Mouse (Mus musculus) left cerebral cortex, adult 18-20 months (tissue): Measurements from ENCODE around the gene Eif4a2. TPM values are rescaled to one million over a fixed set of nuclear protein-coding genes. Genes with fewer than 3 reads are reported as not detected.

Experiments
- DNase-seq, 2 experiments: peaks; one replicate each; pipeline ENCODE4 v3.0.0; 2021 to 2022; ENCODE audit warnings: low spot score in 2 of 2, mixed read lengths in 1 of 2
- microRNA-seq, 2 experiments: library from miRNA; unstranded; fragments of <30 nt; microRNA quantifications; one replicate each; pipeline ENCODE4 v1.2.0; 2021
- total RNA-seq, 2 experiments: library from RNA; stranded (reverse); gene quantifications; 2 replicates each; pipeline ENCODE4 v1.2.3; 2021

Gene Eif4a2
- total RNA-seq, 2 experiments from 2014 or later: 894 to 957 TPM

DNA sequence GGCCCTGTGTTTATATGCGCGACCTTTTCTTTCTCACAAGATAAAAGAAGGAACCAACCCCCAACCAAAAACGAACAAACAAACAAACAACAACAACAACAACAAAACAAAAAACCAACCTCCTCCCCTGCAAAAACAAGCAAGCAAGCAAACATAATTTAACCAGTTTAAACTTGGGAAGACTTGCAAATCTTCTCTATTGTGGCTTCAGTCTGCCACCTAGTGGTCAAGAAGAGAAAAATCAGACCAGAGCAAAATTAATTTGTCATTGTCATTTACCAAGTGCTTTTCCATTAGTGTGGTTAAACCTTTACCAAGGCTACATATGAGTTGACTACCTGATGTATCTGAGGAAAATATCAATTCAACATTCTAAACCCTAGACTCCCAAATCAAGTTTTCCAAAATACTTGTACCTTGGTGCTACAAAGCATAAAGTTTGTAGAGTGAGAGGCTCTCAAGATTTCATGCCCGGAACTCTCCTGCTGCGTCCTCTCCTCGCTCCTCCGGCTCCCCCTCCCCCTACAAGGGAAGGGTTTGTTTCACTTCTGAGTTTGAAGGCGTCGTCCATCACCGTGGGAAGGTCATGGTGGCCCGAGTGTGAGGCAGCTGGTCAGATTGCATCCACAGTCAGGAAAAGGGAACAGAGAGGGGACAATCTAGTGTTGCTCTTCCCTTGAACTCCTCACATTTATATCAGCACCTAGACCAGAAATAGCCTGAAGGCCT is 28.3 kb downstream of the Eif4a2 start:
- no peak for DNase-seq

DNA sequence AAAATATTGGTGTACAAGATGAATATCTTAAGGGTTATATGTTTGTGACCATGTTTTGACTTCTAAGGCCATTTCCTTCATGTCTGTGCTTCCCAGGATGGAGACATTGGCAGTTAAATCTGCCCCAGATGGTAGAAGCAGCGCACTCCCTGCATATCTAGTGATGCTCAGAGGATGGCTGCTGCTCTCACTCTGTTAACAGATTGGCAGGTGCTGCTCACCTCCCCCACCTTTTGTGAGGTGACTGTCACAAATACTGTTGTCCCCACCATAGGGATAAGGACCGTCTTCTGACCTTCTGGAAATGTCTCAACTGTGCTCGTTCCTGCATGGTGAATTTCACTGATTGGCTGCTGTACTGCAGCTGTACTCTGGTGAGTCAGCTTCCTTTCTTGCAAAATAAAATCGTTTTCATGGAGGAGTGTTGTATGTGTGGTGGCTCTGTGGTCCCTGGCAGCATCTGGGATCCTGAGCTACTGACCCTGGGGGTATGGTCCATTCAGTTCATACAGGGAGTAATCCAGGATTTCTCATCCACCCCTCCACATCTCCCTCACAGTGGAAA is 29.2 kb downstream of the Eif4a2 start:
- DNase-seq: no peak

DNA sequence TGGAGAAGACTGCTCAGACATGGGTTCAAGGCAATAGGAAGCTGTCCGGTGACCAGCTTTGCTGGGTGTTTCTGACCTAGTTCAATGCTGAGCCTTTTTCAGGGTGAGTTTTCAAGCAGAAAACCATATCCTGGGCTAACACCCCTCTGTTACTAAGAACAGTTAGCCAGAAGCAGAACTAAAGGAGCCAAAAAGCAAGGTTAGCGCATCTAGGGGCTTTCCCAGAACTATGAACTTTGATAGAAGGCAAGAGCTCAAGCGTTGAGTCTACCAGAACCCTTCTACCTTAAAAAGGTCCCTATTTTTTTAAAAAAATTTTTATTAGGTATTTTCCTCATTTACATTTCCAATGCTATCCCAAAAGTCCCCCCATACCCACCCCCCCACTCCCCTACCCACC is 33.7 kb downstream of the Eif4a2 start:
- no peak for DNase-seq

DNA sequence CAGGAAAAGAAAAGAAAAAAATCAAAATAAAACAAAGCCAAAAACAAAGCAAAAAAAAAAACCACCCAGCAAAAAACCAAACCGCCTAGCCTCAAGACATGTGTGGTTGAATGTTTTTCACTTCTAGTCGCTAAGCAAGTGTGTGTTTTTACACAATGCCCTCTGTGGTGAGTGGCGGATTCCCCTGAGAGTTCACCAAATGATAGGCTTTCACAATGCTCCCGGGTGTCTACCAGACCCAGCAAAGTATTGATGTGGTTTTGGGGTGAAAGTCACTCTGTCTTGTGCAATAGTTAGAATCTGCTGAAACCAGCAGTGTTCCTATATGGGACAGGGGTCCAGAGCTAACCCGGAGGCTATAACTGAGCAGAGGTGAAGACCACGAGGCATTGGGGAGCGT is 37.1 kb downstream of the Eif4a2 start:
- DNase-seq: no peak

- DNase-seq: no peak
Measured at GRCm38 (mm10) chr16:23145211-23145610, 38.0 kb downstream of the Eif4a2 start.

DNA sequence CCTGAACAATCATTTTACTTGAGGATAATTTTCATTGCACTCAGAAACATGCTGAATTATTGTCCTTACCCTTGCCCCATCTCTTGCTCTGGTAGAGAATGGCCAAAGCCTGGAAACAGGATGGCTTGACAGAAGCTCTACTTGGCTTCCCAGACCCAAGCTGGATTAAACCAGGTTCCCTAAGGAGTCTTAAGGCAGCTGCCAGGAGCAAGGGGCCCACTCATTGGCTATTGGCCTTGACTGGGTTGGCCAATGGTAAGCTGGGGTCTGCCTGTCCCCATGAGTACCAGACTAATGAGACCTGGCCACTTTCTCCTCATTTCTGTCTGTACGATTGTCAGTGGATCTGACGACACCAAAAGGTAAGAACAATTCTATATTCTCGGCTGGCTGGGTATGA is 39.0 kb downstream of the Eif4a2 start, which contains the start of gene Adipoq:
TSS of gene Adipoq (plus strand) at position 257 of the 400 bp plus-strand sequence.
- no peak for DNase-seq

DNA sequence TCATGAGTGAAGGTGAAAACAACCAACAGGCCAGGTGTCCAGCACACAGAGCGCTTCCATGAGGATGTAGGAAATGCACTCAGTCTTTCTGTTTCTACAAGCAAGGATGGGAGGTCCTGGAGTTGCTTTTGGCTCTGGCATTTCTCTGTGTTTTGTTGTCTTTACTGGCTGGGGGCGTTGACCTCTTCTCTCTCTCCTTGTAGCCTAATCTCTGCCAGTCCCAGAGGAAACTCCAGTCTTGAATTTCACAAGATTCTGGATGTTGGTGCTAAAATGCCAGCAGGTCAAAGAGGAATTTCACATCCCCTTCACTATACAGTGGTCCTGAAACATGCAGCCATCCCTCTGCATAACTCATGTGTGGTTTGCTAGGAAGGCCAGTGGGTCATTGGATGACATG is 41.7 kb downstream of the Eif4a2 start:
- no peak for DNase-seq

DNA sequence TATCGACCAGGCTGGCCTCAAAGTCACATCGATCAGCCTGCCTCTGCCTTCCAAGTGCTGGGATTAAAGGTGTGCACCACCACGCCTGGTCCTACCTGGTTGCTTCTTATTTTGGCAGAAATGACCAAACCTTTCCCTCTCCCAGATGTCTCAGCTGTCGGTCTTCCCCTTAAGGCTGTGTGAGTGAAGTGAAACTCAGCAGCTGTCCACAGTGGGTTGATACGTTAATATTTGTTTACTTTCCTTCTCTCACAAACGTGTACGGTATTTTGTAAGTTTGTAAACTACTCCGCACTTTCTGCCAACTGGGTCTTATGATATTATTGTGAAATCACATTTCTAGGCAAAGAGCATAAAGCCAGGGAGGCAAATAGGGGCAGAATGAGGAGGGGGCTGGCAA is 42.2 kb downstream of the Eif4a2 start:
- DNase-seq: no peak

DNA sequence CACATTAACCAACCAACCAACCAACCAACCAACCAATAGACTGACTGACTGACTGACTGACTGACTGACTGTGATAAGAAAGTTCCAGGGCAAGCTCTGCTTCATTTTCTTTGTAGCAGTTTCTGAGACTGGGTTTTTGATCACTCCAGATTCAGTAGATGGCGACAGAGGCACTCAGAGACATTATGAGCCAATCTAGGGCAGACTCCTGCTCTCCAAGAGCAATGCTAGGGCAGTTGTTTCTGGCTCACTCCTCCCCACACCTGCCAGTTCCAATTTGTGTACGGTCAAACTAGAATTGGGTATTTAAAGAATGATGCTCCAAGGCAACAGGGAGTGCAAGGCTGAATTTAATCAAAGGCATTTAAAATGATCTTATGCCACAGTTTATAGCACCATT is 44.2 kb downstream of the Eif4a2 start:
- DNase-seq: peak; percentile 22 to 25

DNA sequence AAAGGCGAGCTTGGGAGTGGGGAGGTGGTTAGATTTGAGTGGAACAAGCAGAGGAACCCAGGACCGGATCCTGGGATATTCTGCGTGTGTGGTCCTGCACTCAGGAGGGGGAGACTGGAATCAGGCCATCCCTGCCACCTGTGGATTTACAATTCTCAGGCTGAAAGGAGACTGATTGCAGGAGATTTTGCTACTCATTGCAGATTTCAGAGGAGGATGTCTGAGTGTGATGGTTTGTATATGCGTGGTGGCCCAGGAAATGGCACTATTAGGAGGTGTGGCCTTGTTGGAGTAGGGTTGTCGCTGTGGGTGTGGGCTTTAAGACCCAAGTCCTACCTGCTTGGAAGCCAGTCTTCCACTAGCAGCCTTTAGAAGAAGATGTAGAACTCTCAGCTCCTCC is 47.0 kb downstream of the Eif4a2 start:
- no peak for DNase-seq

DNA sequence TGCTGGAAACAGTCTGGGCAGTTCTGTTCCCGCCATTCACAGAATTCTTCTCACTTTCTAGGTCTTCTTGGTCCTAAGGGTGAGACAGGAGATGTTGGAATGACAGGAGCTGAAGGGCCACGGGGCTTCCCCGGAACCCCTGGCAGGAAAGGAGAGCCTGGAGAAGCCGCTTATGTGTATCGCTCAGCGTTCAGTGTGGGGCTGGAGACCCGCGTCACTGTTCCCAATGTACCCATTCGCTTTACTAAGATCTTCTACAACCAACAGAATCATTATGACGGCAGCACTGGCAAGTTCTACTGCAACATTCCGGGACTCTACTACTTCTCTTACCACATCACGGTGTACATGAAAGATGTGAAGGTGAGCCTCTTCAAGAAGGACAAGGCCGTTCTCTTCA is 49.8 kb downstream of the Eif4a2 start:
- DNase-seq: no peak

DNA sequence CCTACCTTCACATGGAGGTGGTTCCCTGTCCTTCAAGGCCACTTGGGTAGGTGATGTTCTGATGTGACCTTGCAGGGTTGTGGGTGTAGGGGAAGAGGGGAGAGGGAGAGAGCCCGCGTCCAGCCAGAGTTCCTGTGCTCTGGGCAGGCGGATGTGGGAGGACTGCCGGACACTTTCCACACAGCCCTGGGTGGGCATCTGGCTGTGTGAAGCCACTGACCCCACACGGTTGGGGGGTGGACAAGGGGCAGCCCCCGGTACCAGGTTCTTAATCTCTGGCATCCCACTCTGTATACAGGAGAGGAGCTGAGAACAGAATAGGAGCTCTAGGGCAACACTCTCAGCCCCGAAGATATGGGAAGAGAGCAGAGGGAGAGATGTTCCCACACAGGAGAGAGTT is 51.0 kb downstream of the Eif4a2 start:
- DNase-seq: no peak

GRCm38 (mm10) chr16:23158957-23159356 is 51.7 kb downstream of the Eif4a2 start:
- no peak for DNase-seq

DNA sequence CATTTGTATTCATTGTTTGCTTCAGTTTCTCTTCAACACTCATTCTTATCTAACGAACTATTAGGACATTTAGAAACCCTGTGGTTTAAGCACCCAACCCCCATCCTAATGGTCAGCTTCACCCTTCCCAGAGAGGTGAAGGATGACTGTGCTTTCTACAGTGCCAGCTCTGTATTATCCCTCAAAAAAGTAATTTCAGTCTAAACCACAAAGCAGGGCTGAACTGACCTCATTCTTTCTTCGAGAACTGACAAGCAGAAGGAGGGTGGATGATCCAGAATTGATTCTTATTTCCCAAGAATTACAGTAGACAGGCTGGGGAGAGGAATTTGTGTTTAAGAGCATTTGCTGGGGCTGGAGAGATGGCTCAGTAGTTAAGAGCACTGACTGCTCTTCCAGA is 52.5 kb downstream of the Eif4a2 start:
- no peak for DNase-seq

DNA sequence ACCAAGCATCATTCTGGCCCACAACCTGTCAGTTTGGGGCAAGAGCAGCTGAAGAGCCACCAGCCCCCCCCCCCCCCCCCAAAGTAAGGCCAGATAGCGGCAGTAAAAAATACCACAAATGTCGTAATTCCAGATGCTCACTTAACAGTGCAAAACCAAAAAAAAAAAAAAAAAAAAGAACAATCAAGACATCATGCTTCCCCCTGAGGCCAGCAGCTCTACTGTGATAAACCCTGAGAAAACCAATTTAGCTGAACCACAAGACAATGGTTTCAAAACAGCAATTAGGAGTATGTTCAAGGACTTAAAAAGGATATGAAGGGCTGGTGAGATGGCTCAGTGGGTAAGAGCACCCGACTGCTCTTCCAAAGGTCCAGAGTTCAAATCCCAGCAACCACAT is 54.9 kb downstream of the Eif4a2 start:
- no peak for DNase-seq

Small RNAs within 50 kb of the gene (microRNA-seq; reads per million reads assigned to microRNA genes)
- gene Gm49346: 0.21 to 0.25 reads per million in 2 experiments

Other genes starting within 250 kb of the Eif4a2 start
- 10 to 100 TPM; 14.3 to 14.9 TPM for gene Tbccd1, start 249.8 kb upstream of the Eif4a2 start, total RNA-seq
- gene Dnajb11, start 249.6 kb upstream of the Eif4a2 start, total RNA-seq: 10 to 100 TPM; 67.1 to 67.8 TPM
- not detected for gene Ahsg, start 216.2 kb upstream of the Eif4a2 start, total RNA-seq
- not detected for gene Fetub, start 189.1 kb upstream of the Eif4a2 start, total RNA-seq
- gene Hrg, start 156.4 kb upstream of the Eif4a2 start, total RNA-seq: not detected
- not detected for gene Kng2, start 78.0 kb upstream of the Eif4a2 start, total RNA-seq
- gene Kng1, start 49.6 kb upstream of the Eif4a2 start, total RNA-seq: not detected
- 1 to 10 TPM; 5.0 to 6.5 TPM for gene Rfc4, start 20.3 kb downstream of the Eif4a2 start, total RNA-seq
- not detected for gene Adipoq, start 39.1 kb downstream of the Eif4a2 start, total RNA-seq
- gene St6gal1, start 117.3 kb downstream of the Eif4a2 start, total RNA-seq: 10 to 100 TPM; 16.2 to 17.6 TPM